Mouse (Mus musculus) neural tube, embryonic 15.5 days (tissue): ENCODE data around the gene Asb15. TPM values are rescaled to one million over a fixed set of nuclear protein-coding genes. Genes with fewer than 3 reads are reported as not detected.
A peak's percentile ranks its signal among the peaks of the same experiment; 100 is the strongest.

Experiments
- ATAC-seq: fragments of 200-750 bp; cut with Nextera tagmentation; 2 replicates; pipeline ENCODE4 v1.8.0; 2017; ENCODE audit warnings: mild to moderate bottlenecking, moderate TSS enrichment, moderate library complexity; ENCODE audit not compliant: low FRiP score
- H3K27ac ChIP-seq: fragments of 300-500 bp; sonication (generic); replicated peaks from 2 replicates; pipeline ENCODE4 v1.5.1; 2015; ENCODE audit warnings: mild to moderate bottlenecking, inconsistent platforms
- H3K27me3 ChIP-seq: fragments of 300-500 bp; sonication (generic); replicated peaks from 2 replicates; pipeline ENCODE4 v1.6.1; 2015; ENCODE audit warnings: inconsistent platforms
- H3K36me3 ChIP-seq: fragments of 300-500 bp; sonication (generic); 2 replicates; pipeline ENCODE4 v1.6.1; 2015; ENCODE audit warnings: inconsistent platforms
- H3K4me1 ChIP-seq: fragments of 300-500 bp; sonication (generic); 2 replicates; pipeline ENCODE4 v1.6.1; 2015; ENCODE audit warnings: inconsistent platforms
- H3K4me2 ChIP-seq: fragments of 300-500 bp; sonication (generic); 2 replicates; pipeline ENCODE4 v1.6.1; 2015; ENCODE audit warnings: inconsistent platforms, mild to moderate bottlenecking, moderate library complexity
- H3K4me3 ChIP-seq: fragments of 300-500 bp; sonication (generic); replicated peaks from 2 replicates; pipeline ENCODE4 v1.5.1; 2015; ENCODE audit warnings: mild to moderate bottlenecking, inconsistent platforms
- H3K9ac ChIP-seq: fragments of 300-500 bp; sonication (generic); replicated peaks from 2 replicates; pipeline ENCODE4 v1.6.1; 2015; ENCODE audit warnings: mild to moderate bottlenecking, inconsistent platforms
- H3K9me3 ChIP-seq: fragments of 300-500 bp; sonication (generic); replicated peaks from 2 replicates; pipeline ENCODE4 v1.6.1; 2016; ENCODE audit warnings: inconsistent platforms
- WGBS: fragments of 180-500 bp; shearing (Covaris S2); methylation state at CpG from one replicate; pipeline ENCODE4 v1.1.7; 2015; ENCODE audit warnings: mixed read lengths; 5-methylcytosine and 5-hydroxymethylcytosine counted together
- polyA plus RNA-seq: library from polyadenylated mRNA; unstranded; fragments of >200 nt; fragmentation: Nextera tagmentation; extraction: Ambion mirVana; gene quantifications from 2 replicates; pipeline ENCODE4 v1.2.1, GENCODE M21; 2015

Asb15 gene
- not detected in 2 replicates for polyA plus RNA-seq

DNA sequence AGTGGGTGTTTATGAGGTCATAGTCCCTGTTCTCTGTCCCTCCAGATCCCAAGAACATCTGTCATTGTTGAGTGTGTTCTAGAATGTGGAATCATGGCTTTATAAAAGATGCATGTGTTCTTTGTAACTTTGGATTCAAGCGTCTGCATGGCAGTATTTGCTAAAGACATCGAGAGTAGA lies at the start of gene Asb15:
Gene Asb15, plus strand, starts transcription at position 81 of the 180 bp plus-strand sequence.
- Histone ChIP-seq H3K4me2 (peak within 1 kb of the TSS; percentile 68), H3K4me3 (peak within 1 kb of the TSS; percentile 74), H3K36me3 (peaks cover 9% of the 10 kb centered on the region), H3K9me3 (no peaks in the 10 kb centered on the region), H3K4me1 (peaks cover 20% of the 10 kb centered on the region), H3K27ac (peak within 1 kb of the TSS; percentile 69), H3K27me3 (no peaks in the 10 kb centered on the region), H3K9ac (peak within 1 kb of the TSS; percentile 67)
- peak; percentile 22; the same call in 1 of the 2 replicates for ATAC-seq
- 55% methylated on average over 2 of the region's 2 CpGs for WGBS

DNA sequence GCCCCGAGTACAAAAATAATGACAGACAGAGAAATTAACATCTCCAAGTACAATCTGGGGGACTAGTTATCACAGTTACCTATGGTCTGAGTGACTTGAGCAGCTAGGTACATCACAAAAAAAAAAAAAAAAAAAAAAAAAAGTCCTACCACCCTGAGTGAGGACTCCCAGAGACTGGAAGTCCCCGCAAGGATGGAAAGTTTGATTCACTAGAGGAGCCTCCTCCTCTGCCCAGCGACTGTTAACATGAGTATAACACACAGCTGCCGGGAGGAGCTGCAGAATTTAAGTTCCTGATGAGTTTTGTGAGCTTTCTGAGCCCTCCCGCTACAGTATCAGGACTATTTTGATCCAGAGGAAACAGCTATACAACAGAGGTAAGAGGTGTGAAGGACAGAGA lies 41.4 kb upstream of the Asb15 start:
- 84% methylated on average over 5 of the region's 5 CpGs for WGBS

DNA sequence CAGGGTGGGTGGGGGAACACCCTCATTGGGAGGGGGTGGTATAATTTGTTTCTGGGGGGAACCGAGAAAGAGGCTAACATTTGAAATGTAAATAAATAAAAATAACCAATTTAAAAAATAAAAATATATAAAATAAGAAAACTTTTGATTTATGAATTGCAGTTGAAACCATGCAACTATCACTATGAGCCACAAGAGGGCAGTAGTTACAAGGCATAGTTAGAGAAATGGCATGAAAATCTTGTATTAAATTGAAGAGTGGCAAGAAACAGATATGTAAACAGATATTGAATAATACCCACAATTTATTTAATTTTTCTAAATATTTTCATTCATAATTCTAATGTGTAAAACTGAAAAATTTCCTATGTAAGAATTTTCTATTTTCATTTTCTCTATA lies 37.6 kb upstream of the Asb15 start:
- H3K9ac ChIP-seq, result no peak overlapping the region
- H3K4me2 ChIP-seq, result no peak overlapping the region
- no peaks in the 10 kb centered on the region for H3K27me3 ChIP-seq
- H3K9me3 ChIP-seq, result no peaks in the 10 kb centered on the region
- H3K27ac ChIP-seq, result no peak overlapping the region
- H3K4me3 ChIP-seq, result no peak overlapping the region
- WGBS, result 31% methylated on average over 1 of the region's 1 CpGs
- no peaks in the 10 kb centered on the region for H3K4me1 ChIP-seq
- no peak for ATAC-seq
- no peaks in the 10 kb centered on the region for H3K36me3 ChIP-seq

More for the DNA sequence above, 41.4 kb upstream of the Asb15 start:
- Histone ChIP-seq H3K36me3 (no peaks in the 10 kb centered on the region), H3K27ac (no peak overlapping the region), H3K9me3 (no peaks in the 10 kb centered on the region), H3K27me3 (no peaks in the 10 kb centered on the region), H3K4me1 (no peaks in the 10 kb centered on the region), H3K4me3 (no peak overlapping the region), H3K4me2 (no peak overlapping the region), H3K9ac (no peak overlapping the region)
- no peak for ATAC-seq

DNA sequence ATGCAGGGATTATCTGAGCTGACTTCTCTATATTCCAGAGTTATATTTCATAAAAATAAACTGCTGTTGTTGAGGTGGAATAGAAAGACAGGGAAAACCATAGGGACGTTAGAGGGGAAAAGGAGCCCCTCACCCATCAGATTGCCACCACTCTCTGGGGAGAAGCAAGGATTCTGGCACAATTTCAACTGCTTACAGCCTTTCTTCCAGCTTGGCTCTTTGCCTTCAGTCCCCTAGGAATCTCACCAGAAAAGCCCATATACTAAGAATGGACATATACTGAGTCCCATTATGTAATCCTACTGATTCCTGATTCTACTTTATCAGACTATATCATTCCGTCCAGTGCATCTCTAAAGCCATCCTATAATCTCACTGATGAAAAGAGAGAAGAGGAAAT lies 23.8 kb upstream of the Asb15 start:
- Histone ChIP-seq H3K4me3 (no peak overlapping the region), H3K4me1 (no peaks in the 10 kb centered on the region), H3K36me3 (no peaks in the 10 kb centered on the region), H3K9me3 (no peaks in the 10 kb centered on the region), H3K27me3 (no peaks in the 10 kb centered on the region), H3K4me2 (no peak overlapping the region), H3K9ac (no peak overlapping the region), H3K27ac (no peak overlapping the region)
- ATAC-seq, result no peak
- WGBS, result 68% methylated on average over 2 of the region's 2 CpGs

DNA sequence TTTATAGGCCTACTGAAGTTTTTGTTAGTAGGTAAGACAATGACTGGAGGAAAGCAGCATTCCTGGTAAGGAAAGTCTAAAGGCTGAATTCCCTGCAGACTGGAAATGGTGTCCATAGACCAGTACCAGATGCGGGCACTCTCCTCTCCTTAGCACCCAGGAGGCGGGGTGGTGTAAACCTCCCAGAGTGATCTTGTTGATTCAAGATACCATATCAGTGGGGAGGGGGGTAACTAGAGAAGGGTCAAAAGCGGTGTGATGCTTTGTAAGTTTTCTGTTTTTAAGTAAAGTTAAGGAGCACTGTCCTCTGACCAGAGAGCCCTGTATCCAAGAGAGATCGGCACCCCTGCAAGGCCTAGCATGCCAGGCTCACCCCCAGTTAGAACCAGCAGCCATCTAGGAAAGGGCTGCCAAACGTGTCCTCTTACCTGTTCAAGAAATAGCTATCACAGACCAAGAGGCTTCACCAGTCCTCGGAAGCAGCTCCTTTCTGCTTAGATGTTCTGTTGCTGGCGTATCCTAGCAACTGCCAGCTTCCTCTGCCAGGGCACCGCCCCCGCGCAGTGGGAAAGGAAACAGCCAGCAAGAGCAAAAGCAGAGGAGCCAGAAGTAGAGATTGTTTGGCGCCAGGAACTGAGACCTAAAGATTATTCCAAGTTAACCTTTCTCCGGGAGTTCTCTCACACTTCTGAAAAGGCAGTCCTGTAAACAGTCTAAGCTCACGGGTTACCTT lies 13.2 kb upstream of the Asb15 start, which contains the start of gene Iqub:
Gene Iqub, minus strand, starts transcription at position 516 of the 733 bp plus-strand sequence.
- ATAC-seq, result peak; percentile 89
- H3K4me3 ChIP-seq, result no peak within 1 kb of the TSS
- H3K27ac ChIP-seq, result peak within 1 kb of the TSS; percentile 23; the same call in 1 of the 2 replicates

DNA sequence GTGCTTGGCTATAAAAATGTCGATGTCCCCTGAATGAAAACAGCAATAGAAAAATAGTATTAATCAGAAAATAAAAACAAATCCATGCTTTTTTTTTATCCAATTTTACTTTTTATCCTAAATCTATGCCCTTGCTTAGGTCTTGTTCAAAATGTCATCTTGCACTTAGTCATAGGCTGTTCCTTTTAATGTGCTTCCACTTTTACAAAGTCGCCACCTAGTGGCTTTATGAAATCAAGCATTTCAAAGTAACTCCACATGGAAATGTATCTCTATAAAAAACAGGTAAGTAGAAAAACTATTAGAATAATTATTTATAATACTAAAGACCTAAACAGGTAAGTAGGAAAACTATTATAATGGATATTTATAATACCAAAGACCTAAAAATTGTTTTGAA lies 11.7 kb upstream of the Asb15 start:
- WGBS, result 41% methylated on average over 2 of the region's 2 CpGs
- H3K4me2 ChIP-seq, result no peak overlapping the region
- no peak for ATAC-seq

More for the DNA sequence above, 13.2 kb upstream of the Asb15 start, which contains the start of gene Iqub:
- H3K4me2 ChIP-seq, result peak within 1 kb of the TSS; percentile 29
- WGBS, result 25% methylated on average over 13 of the region's 13 CpGs
- no peaks in the 10 kb centered on the region for H3K27me3 ChIP-seq
- peaks cover 9% of the 10 kb centered on the region for H3K4me1 ChIP-seq
- H3K9ac ChIP-seq, result 0 out of 2 replicates have a peak within 1 kb of the TSS, but pooled peaks have one; percentile 2
- H3K36me3 ChIP-seq, result peaks cover 15% of the 10 kb centered on the region
- H3K9me3 ChIP-seq, result no peaks in the 10 kb centered on the region

DNA sequence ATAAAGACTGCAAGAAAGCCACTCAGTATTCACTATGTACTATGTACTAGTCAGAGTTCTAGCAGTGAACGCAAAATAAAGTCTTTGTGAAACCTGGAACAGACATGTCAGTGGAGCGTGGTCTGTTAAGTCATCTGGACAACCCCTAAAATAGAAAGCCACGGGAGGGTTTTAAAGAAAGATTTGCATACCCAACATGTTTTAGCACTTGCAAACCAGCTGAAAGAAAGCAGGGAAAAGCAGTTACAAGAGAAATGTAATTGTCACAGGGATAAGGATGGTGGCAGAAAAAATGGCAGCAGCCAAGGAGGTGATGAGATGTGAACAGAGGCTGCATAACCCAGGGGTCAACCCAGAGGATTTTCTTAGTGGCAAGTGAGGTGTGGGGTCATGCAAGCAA lies 2.2 kb upstream of the Asb15 start:
- peaks cover 20% of the 10 kb centered on the region for H3K4me1 ChIP-seq
- H3K27ac ChIP-seq, result no peak overlapping the region
- WGBS, result 91% methylated on average over 3 of the region's 3 CpGs
- no peaks in the 10 kb centered on the region for H3K27me3 ChIP-seq
- H3K9ac ChIP-seq, result no peak overlapping the region
- no peak overlapping the region for H3K4me3 ChIP-seq
- ATAC-seq, result no peak
- H3K4me2 ChIP-seq, result peak overlapping the region; percentile 68; the same call in 1 of the 2 replicates
- no peaks in the 10 kb centered on the region for H3K9me3 ChIP-seq
- peaks cover 27% of the 10 kb centered on the region for H3K36me3 ChIP-seq

More for the DNA sequence above, 11.7 kb upstream of the Asb15 start:
- no peak overlapping the region for H3K9ac ChIP-seq
- H3K4me3 ChIP-seq, result no peak overlapping the region
- H3K27ac ChIP-seq, result no peak overlapping the region
- H3K36me3 ChIP-seq, result peaks cover 25% of the 10 kb centered on the region
- no peaks in the 10 kb centered on the region for H3K27me3 ChIP-seq
- peaks cover 9% of the 10 kb centered on the region for H3K4me1 ChIP-seq
- no peaks in the 10 kb centered on the region for H3K9me3 ChIP-seq

DNA sequence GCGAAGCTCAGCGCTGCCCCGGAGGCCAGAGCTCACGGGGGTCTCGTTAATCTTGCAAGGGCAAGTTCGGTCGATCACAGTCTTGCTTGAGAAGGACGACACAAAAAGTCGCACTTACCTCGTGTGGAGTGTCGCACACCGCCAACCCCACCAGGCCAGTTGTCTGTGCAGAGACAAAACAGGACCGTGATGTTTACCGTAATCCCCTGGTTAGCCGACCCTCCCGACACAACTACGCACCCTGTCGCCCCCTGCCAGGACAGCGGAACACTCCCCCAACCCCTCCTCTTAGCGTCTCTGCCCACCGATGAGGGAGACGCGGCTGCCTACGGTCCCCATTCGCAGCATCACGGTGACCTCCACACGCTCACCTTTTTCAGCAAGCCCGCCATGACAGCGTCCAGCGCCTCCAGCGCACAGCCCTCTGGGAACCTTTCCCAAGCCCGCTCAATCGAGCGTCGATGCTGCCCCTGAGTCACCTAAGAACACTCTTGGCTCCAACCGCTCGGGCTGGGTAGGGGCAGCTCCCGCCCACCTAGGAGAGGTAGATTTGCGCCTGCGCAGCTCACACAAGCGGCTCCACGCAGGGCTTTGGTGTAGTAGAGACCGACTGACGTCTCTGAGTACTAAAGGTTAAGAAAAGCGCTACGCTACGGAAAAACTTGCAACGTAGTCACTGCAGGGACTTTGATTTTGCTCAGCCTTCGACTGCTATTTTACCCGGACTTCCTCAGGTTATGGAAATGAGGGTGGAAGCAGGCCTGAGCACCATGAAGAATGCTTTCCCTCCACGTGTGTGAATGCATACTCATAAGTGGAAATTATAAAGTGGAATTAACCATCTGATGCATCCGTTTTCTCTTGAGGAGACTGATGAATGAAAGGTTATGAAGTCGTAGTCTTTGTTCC lies 535 bp upstream of the Asb15 start, which contains the start of gene Ndufa5:
Gene Ndufa5, minus strand, starts transcription at position 859 of the 909 bp plus-strand sequence.
- peak within 1 kb of the TSS; percentile 67 for H3K9ac ChIP-seq
- WGBS, result under 1% methylated on average over 53 of the region's 53 CpGs
- H3K27ac ChIP-seq, result peak within 1 kb of the TSS; percentile 69
- peaks cover 20% of the 10 kb centered on the region for H3K4me1 ChIP-seq
- peak within 1 kb of the TSS; percentile 74 for H3K4me3 ChIP-seq
- H3K36me3 ChIP-seq, result peaks cover 11% of the 10 kb centered on the region
- H3K9me3 ChIP-seq, result no peaks in the 10 kb centered on the region
- peak; percentile 98 for ATAC-seq
- no peaks in the 10 kb centered on the region for H3K27me3 ChIP-seq
- H3K4me2 ChIP-seq, result peak within 1 kb of the TSS; percentile 68

DNA sequence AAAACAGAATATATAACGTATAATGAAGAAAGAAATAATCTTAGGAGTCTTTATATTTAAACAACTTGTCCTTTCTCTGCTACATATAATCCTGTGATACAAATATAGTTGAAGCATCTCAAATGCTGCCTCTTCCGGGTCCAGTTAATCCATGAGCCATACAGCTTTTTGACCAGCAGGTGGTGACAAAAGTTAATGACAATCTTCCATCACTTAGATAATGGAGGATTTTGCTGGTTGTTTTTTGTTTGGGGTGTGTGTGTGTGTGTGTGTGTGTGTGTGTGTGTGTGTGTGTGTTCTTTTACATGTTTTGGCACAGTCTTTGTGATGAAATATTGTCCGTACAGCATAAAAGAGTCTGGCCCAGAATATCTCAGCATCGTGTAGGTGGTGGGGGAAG lies 2.2 kb downstream of the Asb15 start:
- H3K4me2 ChIP-seq, result peak overlapping the region; percentile 46
- 35% methylated on average over 4 of the region's 4 CpGs for WGBS
- H3K4me3 ChIP-seq, result no peak overlapping the region; the same call in 1 of the 2 replicates
- H3K27me3 ChIP-seq, result no peaks in the 10 kb centered on the region
- ATAC-seq, result no peak
- H3K27ac ChIP-seq, result no peak overlapping the region
- no peaks in the 10 kb centered on the region for H3K36me3 ChIP-seq
- H3K9me3 ChIP-seq, result no peaks in the 10 kb centered on the region
- peaks cover 20% of the 10 kb centered on the region for H3K4me1 ChIP-seq
- H3K9ac ChIP-seq, result 0 out of 2 replicates have a peak overlapping the region, but pooled peaks have one; percentile 12

DNA sequence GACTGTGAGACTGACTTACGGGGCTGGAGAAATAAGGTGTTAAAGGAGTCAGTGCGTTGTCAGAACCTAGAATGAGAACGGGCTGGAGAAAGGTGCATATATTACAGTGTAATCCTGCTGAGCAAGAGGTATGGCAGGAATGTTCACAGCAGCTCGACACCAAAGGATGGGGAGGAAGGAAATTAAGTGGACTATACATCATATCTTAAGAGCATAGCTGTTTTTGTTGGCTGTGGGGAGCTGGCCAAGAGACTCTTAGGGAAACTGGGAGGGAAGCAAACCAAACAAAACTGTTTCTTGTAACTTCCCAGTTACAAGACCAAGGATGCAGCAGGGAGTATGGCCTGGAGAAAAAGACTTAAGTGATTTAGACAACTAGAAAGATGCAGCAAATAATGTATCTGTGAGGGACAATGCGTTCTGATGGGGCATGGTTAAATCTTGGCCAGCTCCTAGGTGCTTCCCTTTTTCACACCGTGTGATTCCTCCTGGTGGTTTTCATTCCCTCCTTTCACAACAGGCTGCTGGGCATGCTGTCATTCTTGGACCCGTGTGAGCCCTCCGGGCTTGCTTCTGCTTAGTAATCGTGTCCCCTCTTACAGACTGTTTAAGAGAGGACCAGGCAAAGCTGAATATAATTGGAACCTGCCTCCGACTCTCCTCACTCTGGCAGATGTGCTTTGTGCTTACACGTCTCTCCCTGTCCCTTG lies 2.9 kb downstream of the Asb15 start:
- no peak for ATAC-seq
- H3K36me3 ChIP-seq, result no peaks in the 10 kb centered on the region
- no peaks in the 10 kb centered on the region for H3K27me3 ChIP-seq
- no peak overlapping the region for H3K27ac ChIP-seq
- peak overlapping the region; percentile 46 for H3K4me2 ChIP-seq
- peak overlapping the region; percentile 12; the same call in 1 of the 2 replicates for H3K9ac ChIP-seq
- no peaks in the 10 kb centered on the region for H3K9me3 ChIP-seq
- H3K4me3 ChIP-seq, result no peak overlapping the region; the same call in 1 of the 2 replicates
- 61% methylated on average over 11 of the region's 11 CpGs for WGBS
- peaks cover 17% of the 10 kb centered on the region for H3K4me1 ChIP-seq

DNA sequence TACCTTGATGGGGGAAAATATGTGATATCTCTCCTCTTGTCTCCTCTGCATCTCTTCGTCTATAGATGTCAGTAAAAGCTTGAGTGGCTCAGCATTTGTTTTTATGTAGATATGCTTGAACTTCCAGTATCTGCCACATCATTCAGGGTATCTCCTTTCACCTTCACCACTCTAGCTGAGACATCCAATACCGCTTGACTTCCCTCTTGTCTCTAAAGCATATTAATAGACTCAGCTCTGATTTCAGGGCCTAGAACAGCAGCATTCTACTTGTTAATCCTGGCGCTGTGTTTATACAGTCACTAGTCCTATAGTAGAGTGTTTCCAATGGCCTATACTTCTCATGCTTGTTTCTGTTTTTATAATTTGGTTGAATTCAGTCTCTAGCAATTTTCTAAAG lies 4.9 kb downstream of the Asb15 start:
- Histone ChIP-seq H3K4me3 (no peak overlapping the region), H3K4me1 (peaks cover 7% of the 10 kb centered on the region), H3K9ac (no peak overlapping the region), H3K36me3 (no peaks in the 10 kb centered on the region), H3K4me2 (no peak overlapping the region), H3K27me3 (no peaks in the 10 kb centered on the region), H3K9me3 (no peaks in the 10 kb centered on the region), H3K27ac (no peak overlapping the region)
- 88% methylated on average over 3 of the region's 3 CpGs for WGBS
- no peak for ATAC-seq
